Mouse (Mus musculus) neural tube, embryonic 11.5 days (tissue): Measurements from ENCODE around the gene Ncoa4. TPM values are rescaled to one million over a fixed set of nuclear protein-coding genes. Genes with fewer than 3 reads are reported as not detected.
"Not testable (repeated sequence)": the region's sequence is repeated elsewhere in the genome, so short reads cannot be mapped to it uniquely, and the experiment has no call there.

ENCODE experiments used
- ATAC-seq: fragments of 200-750 bp; cut with Nextera tagmentation; 2 replicates; pipeline ENCODE4 v1.8.0; 2017; ENCODE audit warnings: moderate number of reproducible peaks, mild to moderate bottlenecking, moderate TSS enrichment, moderate library complexity; ENCODE audit not compliant: insufficient read depth, low FRiP score, low TSS enrichment
- DNase-seq: peaks from one replicate; pipeline ENCODE4 v3.0.0-alpha.2; 2015; ENCODE audit warnings: low spot score
- H3K27ac ChIP-seq: fragments of 300-500 bp; sonication (generic); 2 replicates; pipeline ENCODE4 v1.5.1; 2014; ENCODE audit warnings: low read depth, mild to moderate bottlenecking, low read length
- H3K27me3 ChIP-seq: fragments of 300-500 bp; sonication (generic); 2 replicates; pipeline ENCODE4 v1.6.1; 2014; ENCODE audit warnings: mild to moderate bottlenecking, low read length, mixed read lengths; ENCODE audit not compliant: control insufficient read depth, insufficient read depth
- H3K36me3 ChIP-seq: fragments of 300-500 bp; sonication (generic); 2 replicates; pipeline ENCODE4 v1.6.1; 2014; ENCODE audit warnings: mild to moderate bottlenecking, low read length, moderate library complexity, mixed read lengths; ENCODE audit not compliant: control insufficient read depth, insufficient read depth
- H3K4me1 ChIP-seq: fragments of 300-500 bp; sonication (generic); 2 replicates; pipeline ENCODE4 v1.6.1; 2014; ENCODE audit warnings: low read length, mixed read lengths; ENCODE audit not compliant: control insufficient read depth, insufficient read depth
- H3K4me2 ChIP-seq: fragments of 300-500 bp; sonication (generic); 2 replicates; pipeline ENCODE4 v1.6.1; 2014; ENCODE audit warnings: low read depth, mild to moderate bottlenecking, moderate library complexity
- H3K4me3 ChIP-seq: fragments of 300-500 bp; sonication (generic); 2 replicates; pipeline ENCODE4 v1.5.1; 2014; ENCODE audit warnings: low read depth, low read length
- H3K9ac ChIP-seq: fragments of 300-500 bp; sonication (generic); 2 replicates; pipeline ENCODE4 v1.6.1; 2014; ENCODE audit warnings: mild to moderate bottlenecking, low read length
- H3K9me3 ChIP-seq: fragments of 300-500 bp; sonication (generic); 2 replicates; pipeline ENCODE4 v1.6.1; 2016; ENCODE audit warnings: low read length; ENCODE audit not compliant: control insufficient read depth
- WGBS: fragments of 180-500 bp; shearing (Covaris S2); extraction: QIAGEN DNeasy Blood & Tissue Kit; methylation state at CpG from one replicate; pipeline ENCODE4 v1.1.7; 2014; 5-methylcytosine and 5-hydroxymethylcytosine counted together
- polyA plus RNA-seq: library from polyadenylated mRNA; unstranded; fragments of >200 nt; fragmentation: Nextera tagmentation; extraction: Ambion mirVana; gene quantifications from 2 replicates; pipeline ENCODE4 v1.2.1, GENCODE M21; 2014

Gene Ncoa4
- polyA plus RNA-seq, 1 experiment from 2014 or later: 106 TPM

DNA sequence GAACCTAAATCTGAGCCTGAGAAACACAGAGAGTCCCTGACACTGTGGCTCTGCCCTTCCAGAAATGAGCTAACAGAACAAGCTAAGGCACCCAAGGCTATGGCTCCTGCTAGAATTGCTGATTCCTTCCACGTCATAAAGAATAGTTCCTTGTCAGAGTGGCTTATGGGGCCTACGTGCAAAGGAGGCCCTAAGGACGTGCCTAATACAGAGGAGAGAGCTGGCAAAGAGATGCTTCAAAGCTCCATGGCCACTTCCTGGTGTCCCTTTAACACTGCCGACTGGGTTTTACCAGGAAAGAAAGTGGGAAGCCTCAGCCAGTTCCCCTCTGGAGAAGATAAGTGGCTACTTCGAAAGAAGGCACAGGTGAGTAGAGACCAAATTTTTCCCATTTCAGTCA lies 16.9 kb downstream of the Ncoa4 start:
- ATAC-seq, H3K4me1 ChIP-seq, H3K4me3 ChIP-seq, H3K4me2 ChIP-seq, H3K27me3 ChIP-seq, H3K9ac ChIP-seq, DNase-seq, H3K9me3 ChIP-seq, H3K27ac ChIP-seq: not testable (repeated sequence)
- H3K36me3 ChIP-seq: peaks cover 11% of the 10 kb centered on the region
- WGBS: 77% methylated on average over 4 of the region's 5 CpGs

DNA sequence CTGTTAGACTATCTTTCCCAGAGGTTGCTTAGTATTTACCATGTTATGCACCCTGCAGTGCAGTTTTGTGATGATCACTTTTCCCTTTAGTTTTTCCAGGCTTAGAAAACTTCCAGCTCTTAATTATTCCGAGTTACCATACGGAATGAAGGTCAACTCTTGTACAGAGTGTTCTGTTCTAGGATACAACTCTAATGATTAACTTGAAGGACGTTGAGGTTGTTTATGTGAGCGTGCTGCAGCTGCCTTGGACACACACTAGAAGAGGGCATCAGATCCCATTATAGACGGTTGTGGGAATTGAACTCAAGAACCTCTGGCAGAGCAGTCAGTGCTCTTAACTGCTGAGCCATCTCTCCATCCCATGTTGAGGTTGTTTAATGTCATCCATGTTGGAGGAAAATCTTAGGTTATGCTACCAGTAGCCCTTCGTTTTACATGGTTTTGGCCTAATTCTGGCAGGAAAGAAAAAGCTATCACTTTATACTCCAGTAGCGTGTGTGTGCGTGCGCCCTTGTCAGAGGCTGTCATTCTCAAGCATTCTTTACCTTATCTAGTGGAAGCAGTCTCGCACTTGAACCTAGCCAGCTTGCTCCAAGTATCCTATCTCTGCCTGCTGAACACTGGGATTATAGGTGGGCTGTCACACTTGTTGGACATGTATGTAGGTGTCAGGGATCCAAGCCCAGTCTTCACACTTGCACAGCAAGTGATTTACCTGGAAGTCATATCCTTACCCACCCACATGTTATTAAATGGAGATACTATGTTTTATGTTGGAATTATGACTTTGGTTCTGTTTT lies 19.9 kb downstream of the Ncoa4 start:
- no peaks in the 10 kb centered on the region for H3K4me1 ChIP-seq
- H3K9me3 ChIP-seq: no peaks in the 10 kb centered on the region
- WGBS: 92% methylated on average over 10 of the region's 10 CpGs
- DNase-seq (no peak), ATAC-seq (no peak)
- no peak overlapping the region for H3K27ac ChIP-seq
- no peak overlapping the region for H3K4me2 ChIP-seq
- peaks cover 10% of the 10 kb centered on the region for H3K36me3 ChIP-seq
- no peak overlapping the region for H3K9ac ChIP-seq
- H3K27me3 ChIP-seq: no peaks in the 10 kb centered on the region
- no peak overlapping the region for H3K4me3 ChIP-seq

DNA sequence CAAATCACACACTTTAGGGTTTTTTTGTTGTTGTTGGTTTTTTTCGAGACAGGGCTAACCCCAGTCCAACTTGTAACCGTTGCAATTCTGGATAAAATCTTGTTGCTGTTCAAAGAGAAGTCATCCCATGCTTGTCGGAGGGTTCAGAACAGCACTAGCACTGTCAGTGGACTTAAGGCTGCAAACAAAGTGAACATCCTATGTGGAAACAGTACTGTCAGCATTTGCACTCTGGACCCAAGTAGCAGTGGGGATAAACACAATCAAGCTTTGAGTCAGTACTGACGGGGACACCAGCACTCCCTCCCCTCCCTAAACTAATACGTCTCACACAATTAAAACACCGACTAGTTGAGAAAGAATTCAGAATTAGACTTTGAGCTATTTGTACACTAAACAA lies 21.2 kb downstream of the Ncoa4 start:
- 93% methylated on average over 6 of the region's 6 CpGs for WGBS

DNA sequence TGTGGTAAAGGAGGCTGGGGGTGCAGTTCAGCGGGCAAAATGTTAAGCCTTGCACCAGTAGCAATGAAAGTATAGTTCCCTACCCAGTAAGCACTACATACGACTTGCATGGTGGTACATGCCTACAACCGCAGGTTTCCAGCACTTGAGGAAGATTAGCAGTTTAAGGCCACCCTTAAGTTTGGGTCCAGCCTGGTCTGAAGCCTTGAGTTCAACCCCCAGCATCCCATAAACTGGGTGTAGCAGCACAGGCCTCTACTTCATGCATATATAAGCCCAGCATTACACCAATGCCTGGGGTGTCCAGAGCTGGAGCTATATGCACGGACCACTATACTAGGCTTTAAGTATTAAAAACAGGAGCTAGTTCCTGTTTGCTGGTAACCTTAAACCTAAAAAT lies 24.2 kb downstream of the Ncoa4 start:
- no peak overlapping the region for H3K4me2 ChIP-seq
- WGBS: 94% methylated on average over 4 of the region's 4 CpGs
- ATAC-seq: no peak
- DNase-seq: no peak
- no peak overlapping the region for H3K9ac ChIP-seq
- no peak overlapping the region for H3K4me3 ChIP-seq
- H3K9me3 ChIP-seq: no peaks in the 10 kb centered on the region
- H3K36me3 ChIP-seq: peaks cover 12% of the 10 kb centered on the region
- no peaks in the 10 kb centered on the region for H3K27me3 ChIP-seq
- H3K4me1 ChIP-seq: no peaks in the 10 kb centered on the region
- no peak overlapping the region for H3K27ac ChIP-seq

More for the DNA sequence above, 21.2 kb downstream of the Ncoa4 start:
- H3K4me3 ChIP-seq: no peak overlapping the region
- H3K27ac ChIP-seq: no peak overlapping the region
- DNase-seq (no peak), ATAC-seq (no peak)
- H3K4me2 ChIP-seq: no peak overlapping the region
- no peak overlapping the region for H3K9ac ChIP-seq
- H3K36me3 ChIP-seq: peaks cover 10% of the 10 kb centered on the region
- H3K9me3 ChIP-seq: no peaks in the 10 kb centered on the region
- H3K4me1 ChIP-seq: no peaks in the 10 kb centered on the region
- no peaks in the 10 kb centered on the region for H3K27me3 ChIP-seq

DNA sequence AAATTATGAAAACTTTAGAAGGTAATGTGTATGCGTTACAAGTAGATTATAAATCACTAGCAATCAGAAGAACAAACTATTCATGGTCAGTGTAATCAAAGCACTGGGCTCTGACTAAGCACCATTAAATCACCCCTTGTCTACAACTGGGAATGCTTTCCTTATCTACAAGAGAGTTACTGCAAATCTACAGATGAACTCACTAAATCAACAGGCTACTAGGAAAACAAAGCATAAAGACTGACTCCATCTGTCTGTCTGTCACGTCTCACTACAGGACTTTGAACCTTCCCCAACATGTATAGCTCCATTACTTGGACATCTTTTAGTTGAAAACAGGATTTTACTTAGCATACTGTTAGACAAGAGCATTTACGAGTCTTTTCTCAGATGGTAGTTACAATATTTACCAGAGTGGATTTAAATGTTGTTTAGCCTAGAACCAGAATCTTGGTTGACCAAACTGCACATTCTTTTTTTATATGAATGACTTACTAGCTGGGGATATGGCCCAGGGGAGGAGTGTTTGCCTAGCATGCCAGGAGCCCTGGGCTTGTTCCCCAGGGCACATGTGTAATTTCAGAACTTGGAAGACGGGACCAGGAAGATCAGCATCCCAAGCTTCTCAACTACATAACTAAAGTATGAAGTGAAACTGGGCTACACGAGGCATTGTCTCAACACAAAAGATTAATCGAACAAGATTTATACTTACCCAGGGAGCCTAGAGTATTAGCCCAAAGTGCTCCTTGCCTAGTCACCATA lies 31.1 kb downstream of the Ncoa4 start:
- ATAC-seq (no peak), DNase-seq (no peak)
- H3K9ac ChIP-seq: no peak overlapping the region
- H3K27ac ChIP-seq: no peak overlapping the region
- no peaks in the 10 kb centered on the region for H3K27me3 ChIP-seq
- WGBS: 92% methylated on average over 6 of the region's 6 CpGs
- no peaks in the 10 kb centered on the region for H3K4me1 ChIP-seq
- H3K9me3 ChIP-seq: no peaks in the 10 kb centered on the region
- peaks cover 7% of the 10 kb centered on the region for H3K36me3 ChIP-seq
- H3K4me2 ChIP-seq: no peak overlapping the region
- H3K4me3 ChIP-seq: no peak overlapping the region

DNA sequence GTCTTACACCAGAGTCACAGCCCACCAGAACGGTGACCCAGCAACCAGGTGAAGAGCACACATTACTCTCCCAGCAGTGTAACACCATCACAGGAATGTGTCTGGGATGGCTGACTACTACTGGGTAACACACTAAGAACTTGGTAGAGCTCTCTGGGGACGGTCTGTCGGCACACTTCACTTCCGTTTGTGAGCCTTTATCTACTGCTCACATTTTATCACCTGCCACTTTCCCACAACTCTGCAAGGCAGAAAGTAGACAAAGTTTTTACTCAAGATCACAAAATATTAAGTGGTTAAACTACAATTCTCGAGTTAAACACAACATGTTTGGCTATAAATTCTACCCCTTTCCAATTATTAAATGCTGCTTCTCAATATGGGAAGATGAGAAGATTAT lies 32.3 kb downstream of the Ncoa4 start:
- peaks cover 8% of the 10 kb centered on the region for H3K36me3 ChIP-seq
- 93% methylated on average over 5 of the region's 5 CpGs for WGBS

DNA sequence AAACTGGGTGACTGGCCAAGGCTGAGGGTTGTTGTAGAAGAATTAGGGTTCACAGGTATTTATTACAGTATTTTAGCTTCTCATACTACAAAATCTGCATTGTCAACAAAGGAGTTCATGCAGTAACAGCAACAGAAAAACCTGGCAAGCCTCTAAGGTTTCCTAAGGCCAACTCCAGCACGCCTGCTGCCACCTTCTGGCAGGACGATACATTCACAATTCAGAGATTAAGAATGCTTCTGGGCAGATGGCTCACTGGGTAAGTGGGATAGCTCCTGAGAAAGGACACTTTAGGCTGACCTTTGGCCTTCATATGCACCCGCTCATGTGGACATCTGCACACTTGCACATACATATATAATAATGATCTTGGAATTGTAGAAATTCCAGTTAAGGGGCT lies 32.8 kb downstream of the Ncoa4 start:
- Histone ChIP-seq H3K36me3 (peaks cover 10% of the 10 kb centered on the region), H3K9me3 (no peaks in the 10 kb centered on the region), H3K4me2 (no peak overlapping the region), H3K4me3 (no peak overlapping the region), H3K27ac (no peak overlapping the region), H3K4me1 (no peaks in the 10 kb centered on the region), H3K9ac (no peak overlapping the region), H3K27me3 (no peaks in the 10 kb centered on the region)
- ATAC-seq: no peak
- WGBS: 60% methylated on average over 3 of the region's 3 CpGs
- peak; percentile 48 for DNase-seq

More for the DNA sequence above, 32.3 kb downstream of the Ncoa4 start:
- no peak overlapping the region for H3K4me2 ChIP-seq
- H3K9me3 ChIP-seq: no peaks in the 10 kb centered on the region
- H3K27me3 ChIP-seq: no peaks in the 10 kb centered on the region
- no peak overlapping the region for H3K27ac ChIP-seq
- no peak for DNase-seq
- ATAC-seq: no peak
- no peak overlapping the region for H3K4me3 ChIP-seq
- H3K4me1 ChIP-seq: no peaks in the 10 kb centered on the region
- H3K9ac ChIP-seq: no peak overlapping the region

DNA sequence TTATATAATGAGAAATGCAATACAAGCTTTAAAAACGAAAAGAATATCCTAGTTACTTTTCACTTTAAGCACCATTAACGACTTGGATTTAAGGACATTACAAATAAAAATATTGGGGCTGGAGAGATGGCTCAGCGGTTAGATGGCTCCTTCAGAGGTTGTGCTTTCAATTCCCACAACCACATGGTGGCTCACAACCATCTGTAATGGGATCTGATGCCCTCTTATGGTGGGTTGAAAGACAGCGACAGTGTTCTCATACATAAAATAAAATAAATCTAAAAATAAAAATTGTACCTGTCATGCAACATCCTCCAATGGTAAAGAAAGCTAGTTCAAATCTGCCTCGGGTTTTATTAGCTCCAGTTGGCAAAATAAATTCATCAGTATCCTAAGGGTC lies 33.9 kb downstream of the Ncoa4 start:
- not testable (repeated sequence) for ATAC-seq, H3K9ac ChIP-seq, H3K4me1 ChIP-seq, H3K27me3 ChIP-seq, H3K4me2 ChIP-seq, H3K9me3 ChIP-seq, DNase-seq, H3K4me3 ChIP-seq, H3K27ac ChIP-seq
- WGBS: 85% methylated on average over 5 of the region's 5 CpGs
- H3K36me3 ChIP-seq: peaks cover 13% of the 10 kb centered on the region
